ENCODE assay signal across 8 mouse cellular contexts in the genomic region with DNA sequence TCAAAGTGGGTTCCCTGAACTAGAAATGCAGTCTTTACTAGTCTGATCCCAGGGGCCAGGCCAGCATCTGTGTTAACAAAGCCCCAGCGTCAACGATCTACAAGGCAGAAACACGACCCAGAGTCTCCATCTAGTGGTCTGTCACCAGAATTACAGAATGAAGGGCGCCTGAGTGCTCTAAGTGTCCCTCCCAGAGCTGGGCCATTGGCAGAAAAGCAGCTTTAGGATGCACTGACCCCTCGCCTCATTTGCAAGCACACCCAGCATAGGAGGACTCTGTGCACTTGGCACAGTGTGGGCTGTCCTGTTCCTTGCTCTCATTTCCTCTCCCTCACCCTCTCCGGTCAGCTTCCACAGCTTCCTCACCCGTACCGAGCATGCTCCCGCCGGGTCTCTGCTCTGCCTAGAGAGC. TPM values are rescaled to one million over a fixed set of nuclear protein-coding genes. Genes with fewer than 3 reads are reported as not detected.
DNase-seq lines count a peak whose midpoint lies in the region; ATAC-seq and TF ChIP-seq lines count a peak whose summit lies in the region.

No protein-coding gene starts in this region.

- DNase-seq in fibroblast of lung, adult 2 months (ENCODE audit: low read depth), result peak; percentile 21
- DNase-seq in kidney, postnatal 10 days, result peak; percentile 72
- peak; percentile 49 for DNase-seq in liver, embryonic 11.5 days (ENCODE audit: low spot score)
- DNase-seq in neural tube, embryonic 10.5 days (ENCODE audit: extremely low spot score, low spot score), result peak; percentile 69

- no peak overlapping the region for H3K4me2 ChIP-seq in heart, embryonic 15.5 days
- no peak overlapping the region for H3K4me2 ChIP-seq in liver, embryonic 11.5 days
- H3K4me2 ChIP-seq in stomach, embryonic 15.5 days, result no peak overlapping the region

- peaks cover under 1% of the 10 kb centered on the region for H3K9me3 ChIP-seq in E14TG2a.4 (ENCODE audit: low read length)
- H3K9me3 ChIP-seq in heart, embryonic 15.5 days (replicated peaks), result no peaks in the 10 kb centered on the region
- no peaks in the 10 kb centered on the region for H3K9me3 ChIP-seq in liver, embryonic 11.5 days (ENCODE audit: control insufficient read depth, low read length)
- H3K9me3 ChIP-seq in stomach, embryonic 15.5 days, result no peaks in the 10 kb centered on the region

- TF ChIP-seq CTCF in E14TG2a.4 (conservative IDR thresholded peaks at IDR 0.05; ENCODE audit: low read length), result peak; percentile 68

- no peaks in the 10 kb centered on the region for H3K36me3 ChIP-seq in E14TG2a.4 (ENCODE audit: insufficient read depth, low read length)
- H3K36me3 ChIP-seq in heart, embryonic 15.5 days, result no peaks in the 10 kb centered on the region
- no peaks in the 10 kb centered on the region for H3K36me3 ChIP-seq in liver, embryonic 11.5 days (ENCODE audit: control insufficient read depth, insufficient read depth, low read length)
- H3K36me3 ChIP-seq in stomach, embryonic 15.5 days, result no peaks in the 10 kb centered on the region

- ATAC-seq in heart, embryonic 15.5 days (replicated peaks; ENCODE audit: insufficient number of reproducible peaks, insufficient read depth, low FRiP score, low read depth), result peak; percentile 39; the same call in 1 of the 2 replicates
- ATAC-seq in liver, embryonic 11.5 days (replicated peaks; ENCODE audit: low FRiP score), result peak; percentile 81
- ATAC-seq in stomach, embryonic 15.5 days (ENCODE audit: insufficient read depth, low FRiP score, low read depth), result peak; percentile 53

- H3K27me3 ChIP-seq in E14TG2a.4 (ENCODE audit: insufficient read depth, low read length), result no peaks in the 10 kb centered on the region
- no peaks in the 10 kb centered on the region for H3K27me3 ChIP-seq in heart, embryonic 15.5 days
- H3K27me3 ChIP-seq in liver, embryonic 11.5 days (replicated peaks; ENCODE audit: control insufficient read depth, insufficient read depth, low read length), result no peaks in the 10 kb centered on the region
- no peaks in the 10 kb centered on the region for H3K27me3 ChIP-seq in stomach, embryonic 15.5 days (replicated peaks)

- H3K4me3 ChIP-seq in E14TG2a.4 (replicated peaks; ENCODE audit: low read length), result no peak overlapping the region
- no peak overlapping the region for H3K4me3 ChIP-seq in brown adipose tissue, adult 24 weeks (ENCODE audit: insufficient read depth, low read depth, low read length)
- H3K4me3 ChIP-seq in heart, embryonic 15.5 days, result no peak overlapping the region
- H3K4me3 ChIP-seq in liver, embryonic 11.5 days (ENCODE audit: low read depth, low read length), result no peak overlapping the region
- H3K4me3 ChIP-seq in stomach, embryonic 15.5 days (replicated peaks), result no peak overlapping the region

- H3K9ac ChIP-seq in heart, embryonic 15.5 days, result no peak overlapping the region
- H3K9ac ChIP-seq in liver, embryonic 11.5 days (ENCODE audit: low read depth, low read length), result no peak overlapping the region
- no peak overlapping the region for H3K9ac ChIP-seq in stomach, embryonic 15.5 days

- H3K27ac ChIP-seq in brown adipose tissue, adult 24 weeks (replicated peaks; ENCODE audit: low read depth, low read length), result peak overlapping the region; percentile 37
- H3K27ac ChIP-seq in heart, embryonic 15.5 days, result no peak overlapping the region
- no peak overlapping the region for H3K27ac ChIP-seq in liver, embryonic 11.5 days (ENCODE audit: low read depth, low read length)
- H3K27ac ChIP-seq in stomach, embryonic 15.5 days, result no peak overlapping the region

- H3K4me1 ChIP-seq in E14TG2a.4 (replicated peaks; ENCODE audit: low read depth, low read length), result peaks cover 39% of the 10 kb centered on the region
- H3K4me1 ChIP-seq in brown adipose tissue, adult 24 weeks (ENCODE audit: control insufficient read depth, insufficient read depth, insufficient read length, low read length), result 0 out of 2 replicates have a peak, but pooled peaks cover 2% of the 10 kb centered on the region
- no peaks in the 10 kb centered on the region for H3K4me1 ChIP-seq in heart, embryonic 15.5 days (replicated peaks)
- no peaks in the 10 kb centered on the region for H3K4me1 ChIP-seq in liver, embryonic 11.5 days (replicated peaks; ENCODE audit: control insufficient read depth, insufficient read depth, low read length)
- H3K4me1 ChIP-seq in stomach, embryonic 15.5 days, result no peaks in the 10 kb centered on the region

- 47% methylated on average over 10 of the region's 10 CpGs for WGBS in heart, embryonic 15.5 days
- WGBS in liver, embryonic 11.5 days, result 41% methylated on average over 10 of the region's 10 CpGs
- WGBS in stomach, embryonic 15.5 days, result 50% methylated on average over 10 of the region's 10 CpGs

RNA-seq across cellular contexts. Expression of a gene that starts 29.3 kb away (rescaled TPM):
- polyA plus RNA-seq in brown adipose tissue, adult 24 weeks (2012; ENCODE audit: insufficient read depth, insufficient read length, missing spikeins), result 90.2 and 95.3 TPM in 2 replicates
- 57.9 and 74.6 TPM in 2 replicates for polyA plus RNA-seq in heart, embryonic 15.5 days (2015; fragmentation: Nextera tagmentation; extraction: Ambion mirVana)
- polyA plus RNA-seq in liver, embryonic 11.5 days (2014; fragmentation: Nextera tagmentation; extraction: Ambion mirVana), result 45.1 and 65.2 TPM in 2 replicates
- polyA plus RNA-seq in stomach, embryonic 15.5 days (2015; fragmentation: Nextera tagmentation; extraction: Ambion mirVana), result 75.3 and 89.8 TPM in 2 replicates

RNA-seq across cellular contexts. Expression of a gene that starts 53.9 kb away (rescaled TPM):
- 12.1 and 20.7 TPM in 2 replicates for polyA plus RNA-seq in brown adipose tissue, adult 24 weeks (2012; ENCODE audit: insufficient read depth, insufficient read length, missing spikeins)
- polyA plus RNA-seq in heart, embryonic 15.5 days (2015; fragmentation: Nextera tagmentation; extraction: Ambion mirVana), result 14.1 and 14.3 TPM in 2 replicates
- 2.6 and 2.8 TPM in 2 replicates for polyA plus RNA-seq in liver, embryonic 11.5 days (2014; fragmentation: Nextera tagmentation; extraction: Ambion mirVana)
- 8.2 and 10.7 TPM in 2 replicates for polyA plus RNA-seq in stomach, embryonic 15.5 days (2015; fragmentation: Nextera tagmentation; extraction: Ambion mirVana)

Comparison
In these comparisons a context has a peak if more than half of its experiments do, and no peak if none do; other contexts are left out.
1. DNase-seq: peak in every context shown above with its lines; median percentile 72 in kidney, postnatal 10 days; 69 in neural tube, embryonic 10.5 days; 49 in liver, embryonic 11.5 days; 21 in fibroblast of lung, adult 2 months.